Mouse (Mus musculus): ENCODE data around the gene Pilra. TPM values are rescaled to one million over a fixed set of nuclear protein-coding genes. Genes with fewer than 3 reads are reported as not detected.

Gene Pilra
- polyA plus RNA-seq, 1 experiment from 2014 or later = 2.5 TPM

DNA sequence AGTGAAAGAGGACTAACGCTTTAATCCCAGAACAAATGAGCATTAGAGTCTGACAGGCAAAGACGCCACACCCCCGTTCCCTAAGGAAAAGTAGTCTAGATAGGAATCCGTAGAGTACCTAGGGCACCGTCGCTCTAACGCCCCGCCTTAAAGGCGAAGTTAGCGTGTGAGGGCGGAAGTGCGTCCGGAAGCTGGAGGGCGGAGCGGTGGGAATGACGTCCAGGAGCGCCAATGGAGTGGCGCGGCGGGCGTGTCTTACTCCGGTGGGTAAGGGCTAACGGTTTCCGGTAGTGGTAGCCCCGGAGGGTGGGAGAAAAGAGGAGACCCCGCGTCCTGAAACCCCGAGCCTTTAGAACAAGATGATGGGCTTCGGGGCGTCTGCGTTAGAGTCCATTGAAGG is 57.4 kb downstream of the Pilra start, which contains the start of gene Ppp1r35:
Gene Ppp1r35 (plus strand): TSS at position 215 of the 400 bp plus-strand sequence.
- ATAC-seq (replicated peaks; ENCODE audit: low FRiP score, low TSS enrichment, low read depth) (peak; percentile 90), DNase-seq (ENCODE audit: low spot score) (peak; percentile 99)
- H3K9me3 ChIP-seq (ENCODE audit: control insufficient read depth, low read length) = no peaks in the 10 kb centered on the region
- H3K27ac ChIP-seq (ENCODE audit: low read depth) = peak within 1 kb of the TSS; percentile 81
- H3K36me3 ChIP-seq (ENCODE audit: control insufficient read depth, insufficient read depth, low read length) = peaks cover 37% of the 10 kb centered on the region
- H3K4me3 ChIP-seq (ENCODE audit: low read depth, low read length) = peak within 1 kb of the TSS; percentile 84
- no peaks in the 10 kb centered on the region for H3K27me3 ChIP-seq (replicated peaks; ENCODE audit: control insufficient read depth, insufficient read depth, low read length)
- peaks cover 26% of the 10 kb centered on the region for H3K4me1 ChIP-seq (replicated peaks; ENCODE audit: control insufficient read depth, insufficient read depth, low read length)
- peak within 1 kb of the TSS; percentile 93 for H3K4me2 ChIP-seq (ENCODE audit: low read length)
- 0% methylated on average over 31 of the region's 31 CpGs for WGBS
- H3K9ac ChIP-seq (ENCODE audit: low read length) = peak within 1 kb of the TSS; percentile 82

GRCm38 (mm10) chr5:137777267-137777845 is 58.7 kb downstream of the Pilra start:
- Histone ChIP-seq H3K9ac (ENCODE audit: low read length) (no peak overlapping the region), H3K36me3 (ENCODE audit: control insufficient read depth, insufficient read depth, low read length) (peaks cover 24% of the 10 kb centered on the region), H3K27ac (ENCODE audit: low read depth) (no peak overlapping the region), H3K9me3 (ENCODE audit: control insufficient read depth, low read length) (no peaks in the 10 kb centered on the region), H3K4me2 (ENCODE audit: low read length) (no peak overlapping the region), H3K27me3 (replicated peaks; ENCODE audit: control insufficient read depth, insufficient read depth, low read length) (no peaks in the 10 kb centered on the region), H3K4me1 (replicated peaks; ENCODE audit: control insufficient read depth, insufficient read depth, low read length) (peaks cover 17% of the 10 kb centered on the region), H3K4me3 (ENCODE audit: low read depth, low read length) (no peak overlapping the region)
- no peak for ATAC-seq (replicated peaks; ENCODE audit: low FRiP score, low TSS enrichment, low read depth)
- 54% methylated on average over 7 of the region's 7 CpGs for WGBS
- no peak for DNase-seq (ENCODE audit: low spot score)

DNA sequence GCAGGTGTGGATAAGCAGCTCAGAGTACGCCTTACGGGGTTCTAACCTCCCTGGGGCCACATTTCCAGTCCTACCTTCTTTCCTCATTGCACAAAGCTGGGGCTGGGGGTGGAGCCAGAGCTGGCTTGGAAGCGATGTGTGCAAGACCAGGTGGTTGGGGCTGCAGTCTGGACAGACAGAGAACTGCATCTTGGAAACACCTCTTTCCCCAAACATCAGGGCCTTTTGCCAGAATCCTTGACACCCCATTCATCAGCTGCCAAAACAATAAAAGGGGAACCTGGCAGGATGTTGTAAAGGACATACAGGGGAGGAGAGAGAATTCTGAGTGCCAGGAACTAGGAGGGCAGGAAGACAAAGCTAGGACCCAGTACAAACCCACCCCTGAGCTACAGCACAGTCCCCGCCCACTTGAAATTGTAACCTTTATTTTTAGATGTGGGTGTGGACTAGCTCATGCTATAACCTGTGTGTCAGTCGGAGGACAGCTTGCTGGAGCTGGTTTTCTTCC is 59.6 kb downstream of the Pilra start:
- Histone ChIP-seq H3K4me1 (replicated peaks; ENCODE audit: control insufficient read depth, insufficient read depth, low read length) (peaks cover 15% of the 10 kb centered on the region), H3K4me2 (ENCODE audit: low read length) (no peak overlapping the region), H3K27ac (ENCODE audit: low read depth) (0 out of 2 replicates have a peak overlapping the region, but pooled peaks have one; percentile 33), H3K9me3 (ENCODE audit: control insufficient read depth, low read length) (no peaks in the 10 kb centered on the region), H3K27me3 (replicated peaks; ENCODE audit: control insufficient read depth, insufficient read depth, low read length) (no peaks in the 10 kb centered on the region), H3K36me3 (ENCODE audit: control insufficient read depth, insufficient read depth, low read length) (peaks cover 15% of the 10 kb centered on the region), H3K9ac (ENCODE audit: low read length) (no peak overlapping the region), H3K4me3 (ENCODE audit: low read depth, low read length) (no peak overlapping the region)
- DNase-seq (ENCODE audit: low spot score) = peak; percentile 65
- WGBS = 27% methylated on average over 5 of the region's 5 CpGs
- 0 out of 2 replicates have a peak, but pooled peaks have one; percentile 39 for ATAC-seq (replicated peaks; ENCODE audit: low FRiP score, low TSS enrichment, low read depth)

DNA sequence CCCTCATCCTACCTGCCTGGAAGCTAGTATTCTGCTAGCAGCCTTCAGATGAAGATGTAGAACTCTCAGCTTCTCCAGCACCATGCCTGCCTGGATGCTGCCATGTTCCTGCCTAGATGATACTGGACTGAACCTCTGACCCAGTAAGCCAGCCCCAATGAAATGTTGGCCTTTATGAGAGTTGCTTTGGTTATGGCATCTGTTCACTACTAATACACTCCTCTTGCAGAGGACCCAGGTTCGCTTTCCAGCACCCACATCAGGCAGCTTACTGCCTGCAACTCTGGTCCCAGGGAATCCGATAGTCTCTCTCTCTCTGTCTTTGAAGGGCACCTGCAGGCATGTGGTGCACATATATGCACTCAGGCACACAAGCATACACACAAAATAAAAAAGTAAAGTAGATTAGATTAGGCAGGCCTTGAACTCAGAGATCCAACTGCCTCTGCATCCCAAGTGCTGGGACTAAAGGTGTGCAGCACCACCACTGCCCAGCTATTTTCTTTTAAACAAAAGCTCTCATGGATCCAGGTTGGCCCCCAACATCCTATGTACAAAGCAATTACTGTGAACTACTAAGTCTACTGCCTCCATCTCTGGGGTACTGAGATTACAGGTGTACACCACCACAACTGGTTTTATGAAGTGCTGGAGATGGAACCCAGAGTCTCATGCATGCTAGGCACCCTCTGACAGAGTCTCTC is 60.3 kb downstream of the Pilra start:
- no peak overlapping the region for H3K4me3 ChIP-seq (ENCODE audit: low read depth, low read length)

GRCm38 (mm10) chr5:137772755-137773154 is 63.3 kb downstream of the Pilra start:
- no peaks in the 10 kb centered on the region for H3K27me3 ChIP-seq (replicated peaks; ENCODE audit: control insufficient read depth, insufficient read depth, low read length)
- H3K4me3 ChIP-seq (ENCODE audit: low read depth, low read length) = no peak overlapping the region
- no peak overlapping the region for H3K27ac ChIP-seq (ENCODE audit: low read depth)
- H3K4me2 ChIP-seq (ENCODE audit: low read length) = no peak overlapping the region
- H3K9ac ChIP-seq (ENCODE audit: low read length) = no peak overlapping the region
- ATAC-seq (replicated peaks; ENCODE audit: low FRiP score, low TSS enrichment, low read depth) (no peak), DNase-seq (ENCODE audit: low spot score) (no peak)
- no peaks in the 10 kb centered on the region for H3K9me3 ChIP-seq (ENCODE audit: control insufficient read depth, low read length)
- H3K36me3 ChIP-seq (ENCODE audit: control insufficient read depth, insufficient read depth, low read length) = no peaks in the 10 kb centered on the region
- H3K4me1 ChIP-seq (replicated peaks; ENCODE audit: control insufficient read depth, insufficient read depth, low read length) = peaks cover 3% of the 10 kb centered on the region; the same call in 1 of the 2 replicates

More for the DNA sequence above, 60.3 kb downstream of the Pilra start:
- no peaks in the 10 kb centered on the region for H3K9me3 ChIP-seq (ENCODE audit: control insufficient read depth, low read length)
- DNase-seq (ENCODE audit: low spot score) (no peak), ATAC-seq (replicated peaks; ENCODE audit: low FRiP score, low TSS enrichment, low read depth) (no peak)
- 83% methylated on average over 2 of the region's 2 CpGs for WGBS
- 0 out of 2 replicates have a peak overlapping the region, but pooled peaks have one; percentile 33 for H3K27ac ChIP-seq (ENCODE audit: low read depth)
- H3K27me3 ChIP-seq (replicated peaks; ENCODE audit: control insufficient read depth, insufficient read depth, low read length) = no peaks in the 10 kb centered on the region
- H3K9ac ChIP-seq (ENCODE audit: low read length) = no peak overlapping the region
- H3K4me2 ChIP-seq (ENCODE audit: low read length) = no peak overlapping the region
- H3K4me1 ChIP-seq (replicated peaks; ENCODE audit: control insufficient read depth, insufficient read depth, low read length) = peaks cover 15% of the 10 kb centered on the region
- H3K36me3 ChIP-seq (ENCODE audit: control insufficient read depth, insufficient read depth, low read length) = peaks cover 8% of the 10 kb centered on the region

Other genes starting within 250 kb of the Pilra start
- gene Mospd3, start 235.2 kb downstream of the Pilra start, polyA plus RNA-seq (2014; fragmentation: Nextera tagmentation; extraction: Ambion mirVana) = 29.0 and 29.4 TPM in 2 replicates
- 112 and 126 TPM in 2 replicates for gene Pcolce, start 222.5 kb downstream of the Pilra start, polyA plus RNA-seq (2014; fragmentation: Nextera tagmentation; extraction: Ambion mirVana)
- gene Fbxo24, start 207.3 kb downstream of the Pilra start, polyA plus RNA-seq (2014; fragmentation: Nextera tagmentation; extraction: Ambion mirVana) = 0.11 and 0.28 TPM in 2 replicates
- 31.2 and 35.3 TPM in 2 replicates for gene Lrch4, start 207.2 kb downstream of the Pilra start, polyA plus RNA-seq (2014; fragmentation: Nextera tagmentation; extraction: Ambion mirVana)
- 9.2 and 10.1 TPM in 2 replicates for gene Gm20605, start 207.1 kb downstream of the Pilra start, polyA plus RNA-seq (2014; fragmentation: Nextera tagmentation; extraction: Ambion mirVana)
- 6.9 and 10.2 TPM in 2 replicates for gene Sap25, start 194.9 kb downstream of the Pilra start, polyA plus RNA-seq (2014; fragmentation: Nextera tagmentation; extraction: Ambion mirVana)
- 0.08 TPM in 1 of 2 replicates, not detected in the other for gene Irs3, start 190.6 kb downstream of the Pilra start, polyA plus RNA-seq (2014; fragmentation: Nextera tagmentation; extraction: Ambion mirVana)
- gene Agfg2, start 151.6 kb downstream of the Pilra start, polyA plus RNA-seq (2014; fragmentation: Nextera tagmentation; extraction: Ambion mirVana) = 16.0 and 16.4 TPM in 2 replicates
- 1.5 and 1.9 TPM in 2 replicates for gene Nyap1, start 94.7 kb downstream of the Pilra start, polyA plus RNA-seq (2014; fragmentation: Nextera tagmentation; extraction: Ambion mirVana)
- 121 and 125 TPM in 2 replicates for gene Tsc22d4, start 90.6 kb downstream of the Pilra start, polyA plus RNA-seq (2014; fragmentation: Nextera tagmentation; extraction: Ambion mirVana)
- 25.5 and 35.4 TPM in 2 replicates for gene Ppp1r35, start 57.4 kb downstream of the Pilra start, polyA plus RNA-seq (2014; fragmentation: Nextera tagmentation; extraction: Ambion mirVana)
- 12.1 and 15.4 TPM in 2 replicates for gene Mepce, start 48.6 kb downstream of the Pilra start, polyA plus RNA-seq (2014; fragmentation: Nextera tagmentation; extraction: Ambion mirVana)
- gene Zcwpw1, start 48.5 kb downstream of the Pilra start, polyA plus RNA-seq (2014; fragmentation: Nextera tagmentation; extraction: Ambion mirVana) = 14.4 and 17.9 TPM in 2 replicates
- gene Pilrb1, start 21.8 kb upstream of the Pilra start, polyA plus RNA-seq (2014; fragmentation: Nextera tagmentation; extraction: Ambion mirVana) = 0.66 and 1.4 TPM in 2 replicates
- gene Pilrb2, start 35.5 kb upstream of the Pilra start, polyA plus RNA-seq (2014; fragmentation: Nextera tagmentation; extraction: Ambion mirVana) = 0.55 and 0.63 TPM in 2 replicates
- 13.2 and 13.6 TPM in 2 replicates for gene Cyp3a13, start 85.3 kb upstream of the Pilra start, polyA plus RNA-seq (2014; fragmentation: Nextera tagmentation; extraction: Ambion mirVana)
- 0.19 and 0.38 TPM in 2 replicates for gene Gjc3, start 126.8 kb upstream of the Pilra start, polyA plus RNA-seq (2014; fragmentation: Nextera tagmentation; extraction: Ambion mirVana)
- not detected in 2 replicates for gene Azgp1, start 145.2 kb upstream of the Pilra start, polyA plus RNA-seq (2014; fragmentation: Nextera tagmentation; extraction: Ambion mirVana)
- not detected in 2 replicates for gene Smok3a, start 185.0 kb upstream of the Pilra start, polyA plus RNA-seq (2014; fragmentation: Nextera tagmentation; extraction: Ambion mirVana)
- gene Smok3b, start 185.1 kb upstream of the Pilra start, polyA plus RNA-seq (2014; fragmentation: Nextera tagmentation; extraction: Ambion mirVana) = not detected in 2 replicates
- gene Smok3c, start 216.9 kb upstream of the Pilra start, polyA plus RNA-seq (2014; fragmentation: Nextera tagmentation; extraction: Ambion mirVana) = not detected in 2 replicates
- gene Zkscan1, start 248.8 kb upstream of the Pilra start, polyA plus RNA-seq (2014; fragmentation: Nextera tagmentation; extraction: Ambion mirVana) = 24.5 and 26.3 TPM in 2 replicates

All from intestine, embryonic 14.5 days (tissue).